8 mouse cellular contexts compared by ENCODE assay signal in genomic region chr4:118620967-118621320, GRCm38 (mm10). TPM values are rescaled to one million over a fixed set of nuclear protein-coding genes. Genes with fewer than 3 reads are reported as not detected.
DNase-seq lines count a peak whose midpoint lies in the region; ATAC-seq and TF ChIP-seq lines count a peak whose summit lies in the region.

No protein-coding gene starts in this region.

- TF ChIP-seq POLR2A in cortical plate, adult 2 months (IDR thresholded peaks at IDR 0.05; ENCODE audit: extremely low read depth, insufficient read depth, low read length) = no peak

- H3K27ac ChIP-seq in layer of hippocampus, adult 2 months = peak overlapping the region; percentile 69
- H3K27ac ChIP-seq in cortical plate, adult 2 months (ENCODE audit: insufficient read depth, low read length) = no peak overlapping the region
- peak overlapping the region; percentile 67; the same call in 1 of the 2 replicates for H3K27ac ChIP-seq in hindbrain, postnatal 0 days
- peak overlapping the region; percentile 68 for H3K27ac ChIP-seq in midbrain, embryonic 16.5 days (ENCODE audit: low read length)

- H3K36me3 ChIP-seq in hindbrain, postnatal 0 days (ENCODE audit: insufficient read depth, low read length) = peaks cover 23% of the 10 kb centered on the region
- peaks cover 11% of the 10 kb centered on the region for H3K36me3 ChIP-seq in midbrain, embryonic 16.5 days (ENCODE audit: control insufficient read depth, insufficient read depth, low read length)

- no peaks in the 10 kb centered on the region; the same call in 1 of the 2 replicates for H3K9me3 ChIP-seq in hindbrain, postnatal 0 days (ENCODE audit: low read length)
- H3K9me3 ChIP-seq in midbrain, embryonic 16.5 days (replicated peaks; ENCODE audit: control insufficient read depth, low read length, poor library complexity, severe bottlenecking) = no peaks in the 10 kb centered on the region; the same call in 1 of the 2 replicates

- TF ChIP-seq CTCF in layer of hippocampus, adult 2 months (conservative IDR thresholded peaks at IDR 0.05) = no peak
- no peak for TF ChIP-seq CTCF in cortical plate, adult 2 months (IDR thresholded peaks at IDR 0.05; ENCODE audit: extremely low read depth, insufficient read depth, low read length)
- no peak for TF ChIP-seq CTCF in hindbrain, postnatal 0 days (IDR thresholded peaks at IDR 0.05; ENCODE audit: low read depth)

- peaks cover 3% of the 10 kb centered on the region; the same call in 1 of the 2 replicates for H3K4me1 ChIP-seq in cortical plate, adult 2 months (ENCODE audit: control insufficient read depth, insufficient read depth, low read length)
- peaks cover 8% of the 10 kb centered on the region; the same call in 1 of the 2 replicates for H3K4me1 ChIP-seq in hindbrain, postnatal 0 days (ENCODE audit: insufficient read depth, low read length)
- peaks cover 10% of the 10 kb centered on the region for H3K4me1 ChIP-seq in midbrain, embryonic 16.5 days (ENCODE audit: control insufficient read depth, insufficient read depth, low read length)

- WGBS in hindbrain, postnatal 0 days = under 1% methylated on average over 23 of the region's 23 CpGs
- under 1% methylated on average over 23 of the region's 23 CpGs for WGBS in midbrain, embryonic 16.5 days

- peak overlapping the region; percentile 64 for H3K4me3 ChIP-seq in layer of hippocampus, adult 2 months
- peak overlapping the region; percentile 88 for H3K4me3 ChIP-seq in cortical plate, adult 2 months (ENCODE audit: insufficient read depth, low read length)
- H3K4me3 ChIP-seq in hindbrain, postnatal 0 days (ENCODE audit: low read length) = peak overlapping the region; percentile 64
- H3K4me3 ChIP-seq in midbrain, embryonic 16.5 days (ENCODE audit: low read depth, low read length) = peak overlapping the region; percentile 86

- H3K9ac ChIP-seq in hindbrain, postnatal 0 days (replicated peaks; ENCODE audit: low read length) = peak overlapping the region; percentile 53
- peak overlapping the region; percentile 72 for H3K9ac ChIP-seq in midbrain, embryonic 16.5 days (ENCODE audit: low read depth, low read length)

- peak; percentile 64; the same call in 1 of the 2 replicates for ATAC-seq in hindbrain, postnatal 0 days
- ATAC-seq in midbrain, embryonic 16.5 days = peak; percentile 71

- H3K27me3 ChIP-seq in hindbrain, postnatal 0 days (ENCODE audit: insufficient read depth, low read length) = no peaks in the 10 kb centered on the region
- H3K27me3 ChIP-seq in midbrain, embryonic 16.5 days (ENCODE audit: control insufficient read depth, insufficient read depth, low read depth, low read length) = no peaks in the 10 kb centered on the region

- H3K4me2 ChIP-seq in hindbrain, postnatal 0 days (ENCODE audit: low read depth, low read length) = peak overlapping the region; percentile 84
- H3K4me2 ChIP-seq in midbrain, embryonic 16.5 days (ENCODE audit: low read length) = peak overlapping the region; percentile 97

- no peak for DNase-seq in layer of hippocampus, adult 2 months (ENCODE audit: low spot score in 2 of 2)
- DNase-seq in layer of hippocampus, adult 9-10 months (ENCODE audit: low spot score) = no peak
- no peak for DNase-seq in hindbrain, postnatal 0 days (ENCODE audit: low spot score)
- DNase-seq in urinary bladder, postnatal 25 days (ENCODE audit: low spot score) = no peak
- DNase-seq in gastrocnemius, postnatal 25 days = no peak
- no peak for DNase-seq in layer of hippocampus, postnatal 14 days (ENCODE audit: low spot score in 2 of 2)

RNA-seq across cellular contexts. Expression of gene Ebna1bp2, which starts 0.3 kb away (rescaled TPM):
- 10 to 100 TPM; 56.5 to 58.8 TPM for total RNA-seq in layer of hippocampus, adult 2 months (2021)
- polyA plus RNA-seq in cortical plate, adult 2 months (2012; rRNA removed) = 53.1 and 54.8 TPM in 2 replicates
- total RNA-seq in hindbrain, postnatal 0 days (2014; rRNA removed) = 31.6 and 40.0 TPM in 2 replicates
- polyA plus RNA-seq in hindbrain, postnatal 0 days (2015; fragmentation: Nextera tagmentation; extraction: Ambion mirVana) = 85.4 and 98.5 TPM in 2 replicates
- 84.8 and 98.6 TPM in 2 replicates for polyA plus RNA-seq in midbrain, embryonic 16.5 days (2015; fragmentation: Nextera tagmentation; extraction: Ambion mirVana)
- 10 to 100 TPM; 25.1 to 26.9 TPM for total RNA-seq in gastrocnemius, postnatal 25 days (2021)
- total RNA-seq in layer of hippocampus, postnatal 14 days (2021) = 10 to 100 TPM; 49.2 to 55.5 TPM

RNA-seq across cellular contexts. Expression of gene Cfap57, which starts 0.4 kb away (rescaled TPM):
- total RNA-seq in layer of hippocampus, adult 2 months (2021) = under 1 TPM; 0.56 to 0.72 TPM
- 0.32 and 0.56 TPM in 2 replicates for polyA plus RNA-seq in cortical plate, adult 2 months (2012; rRNA removed)
- total RNA-seq in hindbrain, postnatal 0 days (2014; rRNA removed) = 0.65 and 1.3 TPM in 2 replicates
- 0.70 and 1.2 TPM in 2 replicates for polyA plus RNA-seq in hindbrain, postnatal 0 days (2015; fragmentation: Nextera tagmentation; extraction: Ambion mirVana)
- polyA plus RNA-seq in midbrain, embryonic 16.5 days (2015; fragmentation: Nextera tagmentation; extraction: Ambion mirVana) = 2.0 and 2.5 TPM in 2 replicates
- total RNA-seq in gastrocnemius, postnatal 25 days (2021) = not detected
- total RNA-seq in layer of hippocampus, postnatal 14 days (2021) = under 1 TPM; 0.76 to 0.99 TPM

RNA-seq across cellular contexts. Expression of gene Olfr62, which starts 37.8 kb away (rescaled TPM):
- not detected for total RNA-seq in layer of hippocampus, adult 2 months (2021)
- not detected in 2 replicates for polyA plus RNA-seq in cortical plate, adult 2 months (2012; rRNA removed)
- total RNA-seq in hindbrain, postnatal 0 days (2014; rRNA removed) = not detected in 2 replicates
- polyA plus RNA-seq in hindbrain, postnatal 0 days (2015; fragmentation: Nextera tagmentation; extraction: Ambion mirVana) = not detected in 2 replicates
- not detected in 2 replicates for polyA plus RNA-seq in midbrain, embryonic 16.5 days (2015; fragmentation: Nextera tagmentation; extraction: Ambion mirVana)
- total RNA-seq in gastrocnemius, postnatal 25 days (2021) = not detected
- not detected for total RNA-seq in layer of hippocampus, postnatal 14 days (2021)
